ENCODE assay signal across 13 mouse cellular contexts in genomic region chr11:80336351-80336730, GRCm38 (mm10). TPM values are rescaled to one million over a fixed set of nuclear protein-coding genes. Genes with fewer than 3 reads are reported as not detected.
DNase-seq lines count a peak whose midpoint lies in the region; ATAC-seq and TF ChIP-seq lines count a peak whose summit lies in the region.
"Had no signal": no experiment of that assay in that cellular context is flagged by ENCODE, and none has a peak within 500 bp of the region (broad histone marks: within the 10 kb centered on the region; RNA-seq: fewer than 3 reads in every experiment).

No protein-coding gene starts in this region.

- peak overlapping the region; percentile 22; the same call in 1 of the 2 replicates for H3K4me2 ChIP-seq in forebrain, embryonic 11.5 days (ENCODE audit: low read depth, low read length, severe bottlenecking)
- no peak overlapping the region for H3K4me2 ChIP-seq in forebrain, postnatal 0 days (ENCODE audit: low read depth)
- H3K4me2 ChIP-seq in forebrain, embryonic 14.5 days (ENCODE audit: low read length), result no peak overlapping the region
- no peak overlapping the region for H3K4me2 ChIP-seq in midbrain, embryonic 14.5 days (ENCODE audit: low read length)
- H3K4me2 ChIP-seq: heart, embryonic 15.5 days; liver, embryonic 11.5 days had no signal

- no peak overlapping the region for H3K4me3 ChIP-seq in forebrain, embryonic 11.5 days (ENCODE audit: low read depth, low read length)
- no peak overlapping the region for H3K4me3 ChIP-seq in forebrain, postnatal 0 days (ENCODE audit: low read depth, low read length)
- no peak overlapping the region for H3K4me3 ChIP-seq in forebrain, embryonic 14.5 days (ENCODE audit: low read depth, low read length)
- no peak overlapping the region for H3K4me3 ChIP-seq in midbrain, embryonic 14.5 days (replicated peaks; ENCODE audit: low read depth, low read length)
- H3K4me3 ChIP-seq: heart, embryonic 15.5 days had no signal

- H3K36me3 ChIP-seq in forebrain, embryonic 11.5 days (ENCODE audit: control insufficient read depth, insufficient read depth, low read length), result no peaks in the 10 kb centered on the region
- H3K36me3 ChIP-seq in forebrain, postnatal 0 days (ENCODE audit: insufficient read depth), result no peaks in the 10 kb centered on the region
- peaks cover 33% of the 10 kb centered on the region for H3K36me3 ChIP-seq in forebrain, embryonic 14.5 days (ENCODE audit: control insufficient read depth, insufficient read depth, low read length)
- no peaks in the 10 kb centered on the region for H3K36me3 ChIP-seq in midbrain, embryonic 14.5 days (ENCODE audit: control insufficient read depth, insufficient read depth, low read length)
- H3K36me3 ChIP-seq: heart, embryonic 15.5 days had no signal

- H3K27me3 ChIP-seq in forebrain, embryonic 11.5 days (ENCODE audit: control insufficient read depth, insufficient read depth, low read length), result no peaks in the 10 kb centered on the region
- no peaks in the 10 kb centered on the region for H3K27me3 ChIP-seq in forebrain, postnatal 0 days (ENCODE audit: insufficient read depth, low read length)
- no peaks in the 10 kb centered on the region for H3K27me3 ChIP-seq in forebrain, embryonic 14.5 days (replicated peaks; ENCODE audit: control insufficient read depth, insufficient read depth, low read length)
- H3K27me3 ChIP-seq in midbrain, embryonic 14.5 days (ENCODE audit: control insufficient read depth, insufficient read depth, low read length), result no peaks in the 10 kb centered on the region

- WGBS in forebrain, embryonic 11.5 days, result 9% methylated on average over 6 of the region's 6 CpGs
- WGBS in forebrain, postnatal 0 days, result 19% methylated on average over 6 of the region's 6 CpGs
- 7% methylated on average over 6 of the region's 6 CpGs for WGBS in forebrain, embryonic 14.5 days
- 16% methylated on average over 6 of the region's 6 CpGs for whole genome bisulfite sequencing in midbrain, embryonic 14.5 days

- H3K27ac ChIP-seq in forebrain, embryonic 11.5 days (ENCODE audit: low read depth, low read length), result peak overlapping the region; percentile 82
- H3K27ac ChIP-seq in forebrain, postnatal 0 days (ENCODE audit: low read depth, low read length), result no peak overlapping the region
- H3K27ac ChIP-seq in forebrain, embryonic 14.5 days (ENCODE audit: low read depth, low read length), result peak overlapping the region; percentile 75
- H3K27ac ChIP-seq in midbrain, embryonic 14.5 days (replicated peaks; ENCODE audit: low read depth, low read length), result peak overlapping the region; percentile 57
- H3K27ac ChIP-seq: heart, embryonic 15.5 days had no signal

- ATAC-seq in forebrain, embryonic 11.5 days (replicated peaks; ENCODE audit: low FRiP score), result no peak
- no peak for ATAC-seq in forebrain, postnatal 0 days
- no peak for ATAC-seq in forebrain, embryonic 14.5 days
- no peak for ATAC-seq in midbrain, embryonic 14.5 days (ENCODE audit: low FRiP score, low TSS enrichment)

- no peak for TF ChIP-seq CTCF in forebrain, postnatal 0 days (IDR thresholded peaks at IDR 0.05; ENCODE audit: low read depth)

- peak overlapping the region; percentile 0; the same call in 1 of the 2 replicates for H3K9ac ChIP-seq in forebrain, embryonic 11.5 days (ENCODE audit: low read length)
- H3K9ac ChIP-seq in forebrain, postnatal 0 days, result no peak overlapping the region
- H3K9ac ChIP-seq in forebrain, embryonic 14.5 days (ENCODE audit: low read length), result peak overlapping the region; percentile 21; the same call in 1 of the 2 replicates
- no peak overlapping the region for H3K9ac ChIP-seq in midbrain, embryonic 14.5 days (replicated peaks; ENCODE audit: low read length)
- H3K9ac ChIP-seq: heart, embryonic 15.5 days had no signal

- H3K9me3 ChIP-seq in forebrain, embryonic 11.5 days (ENCODE audit: control insufficient read depth, low read length), result no peaks in the 10 kb centered on the region
- H3K9me3 ChIP-seq in forebrain, postnatal 0 days (ENCODE audit: low read length), result no peaks in the 10 kb centered on the region
- no peaks in the 10 kb centered on the region for H3K9me3 ChIP-seq in forebrain, embryonic 14.5 days (replicated peaks; ENCODE audit: control insufficient read depth, low read length)
- no peaks in the 10 kb centered on the region for H3K9me3 ChIP-seq in midbrain, embryonic 14.5 days (ENCODE audit: control insufficient read depth, low read length)
- H3K9me3 ChIP-seq: heart, embryonic 15.5 days had no signal

- H3K4me1 ChIP-seq in forebrain, embryonic 11.5 days (replicated peaks; ENCODE audit: control insufficient read depth, insufficient read depth, low read length), result peaks cover 18% of the 10 kb centered on the region
- no peaks in the 10 kb centered on the region; the same call in 1 of the 2 replicates for H3K4me1 ChIP-seq in forebrain, postnatal 0 days (ENCODE audit: insufficient read depth)
- peaks cover 19% of the 10 kb centered on the region for H3K4me1 ChIP-seq in forebrain, embryonic 14.5 days (ENCODE audit: control insufficient read depth, insufficient read depth, low read length)
- peaks cover 17% of the 10 kb centered on the region for H3K4me1 ChIP-seq in midbrain, embryonic 14.5 days (ENCODE audit: control insufficient read depth, insufficient read depth, low read length)

- no peak for DNase-seq in forebrain, embryonic 11.5 days (ENCODE audit: low spot score)
- no peak for DNase-seq in forebrain, postnatal 0 days
- peak; percentile 56 for DNase-seq in Muller cell, postnatal 12 days (ENCODE audit: inconsistent ontology term)
- no peak for DNase-seq in forebrain, embryonic 14.5 days (ENCODE audit: low spot score)
- DNase-seq in midbrain, embryonic 14.5 days, result peak; percentile 35
- no peak for DNase-seq in left cerebral cortex, adult 11 months (ENCODE audit: low spot score)
- DNase-seq in left cerebral cortex, adult 9 months (ENCODE audit: low spot score in 2 of 2), result no peak
- DNase-seq in urinary bladder, adult 2 months (ENCODE audit: low spot score), result no peak
- DNase-seq: cerebellum, postnatal 36 days; kidney, adult 9 months; lung, postnatal 36 days had no signal

RNA-seq across cellular contexts. Expression of gene Rhbdl3, which starts 35.6 kb away (rescaled TPM):
- 9.0 and 10.8 TPM in 2 replicates for polyA plus RNA-seq in forebrain, embryonic 11.5 days (2014; fragmentation: Nextera tagmentation; extraction: Ambion mirVana)
- 3.8 and 6.7 TPM in 2 replicates for total RNA-seq in forebrain, postnatal 0 days (2014; rRNA removed)
- 2.5 and 2.8 TPM in 2 replicates for polyA plus RNA-seq in forebrain, postnatal 0 days (2015; fragmentation: Nextera tagmentation; extraction: Ambion mirVana)
- polyA plus RNA-seq in forebrain, embryonic 14.5 days (2014; fragmentation: Nextera tagmentation; extraction: Ambion mirVana), result 10.9 and 11.8 TPM in 2 replicates
- polyA plus RNA-seq in midbrain, embryonic 14.5 days (2014; fragmentation: Nextera tagmentation; extraction: Ambion mirVana), result 7.3 and 12.2 TPM in 2 replicates
- polyA plus RNA-seq in urinary bladder, adult 2 months (2012; rRNA removed), result 2.3 and 3.0 TPM in 2 replicates

RNA-seq across cellular contexts. Expression of gene 5730455P16Rik, which starts 41.5 kb away (rescaled TPM):
- 26.9 and 27.1 TPM in 2 replicates for polyA plus RNA-seq in forebrain, embryonic 11.5 days (2014; fragmentation: Nextera tagmentation; extraction: Ambion mirVana)
- total RNA-seq in forebrain, postnatal 0 days (2014; rRNA removed), result 41.8 and 43.2 TPM in 2 replicates
- 30.8 and 47.6 TPM in 2 replicates for polyA plus RNA-seq in forebrain, postnatal 0 days (2015; fragmentation: Nextera tagmentation; extraction: Ambion mirVana)
- polyA plus RNA-seq in forebrain, embryonic 14.5 days (2014; fragmentation: Nextera tagmentation; extraction: Ambion mirVana), result 28.9 and 29.5 TPM in 2 replicates
- 26.3 and 40.1 TPM in 2 replicates for polyA plus RNA-seq in midbrain, embryonic 14.5 days (2014; fragmentation: Nextera tagmentation; extraction: Ambion mirVana)
- polyA plus RNA-seq in urinary bladder, adult 2 months (2012; rRNA removed), result 8.4 and 9.6 TPM in 2 replicates

RNA-seq across cellular contexts. Expression of gene Zfp207, which starts 46.7 kb away (rescaled TPM):
- polyA plus RNA-seq in forebrain, embryonic 11.5 days (2014; fragmentation: Nextera tagmentation; extraction: Ambion mirVana), result 335 and 363 TPM in 2 replicates
- 250 and 264 TPM in 2 replicates for total RNA-seq in forebrain, postnatal 0 days (2014; rRNA removed)
- polyA plus RNA-seq in forebrain, postnatal 0 days (2015; fragmentation: Nextera tagmentation; extraction: Ambion mirVana), result 163 and 171 TPM in 2 replicates
- 302 and 305 TPM in 2 replicates for polyA plus RNA-seq in forebrain, embryonic 14.5 days (2014; fragmentation: Nextera tagmentation; extraction: Ambion mirVana)
- polyA plus RNA-seq in midbrain, embryonic 14.5 days (2014; fragmentation: Nextera tagmentation; extraction: Ambion mirVana), result 222 and 237 TPM in 2 replicates
- 116 and 122 TPM in 2 replicates for polyA plus RNA-seq in urinary bladder, adult 2 months (2012; rRNA removed)

Comparison
In these comparisons a context has a peak if more than half of its experiments do, and no peak if none do; other contexts are left out.
1. H3K9ac ChIP-seq: peak in forebrain, embryonic 11.5 days (single experiment) and forebrain, embryonic 14.5 days (single experiment); none in forebrain, postnatal 0 days (single experiment) and midbrain, embryonic 14.5 days (single experiment).
2. DNase-seq: peak in Muller cell, postnatal 12 days (single experiment) and midbrain, embryonic 14.5 days (single experiment); none in forebrain, embryonic 11.5 days (single experiment), forebrain, postnatal 0 days (single experiment), forebrain, embryonic 14.5 days (single experiment), left cerebral cortex, adult 11 months (single experiment), left cerebral cortex, adult 9 months (0 of 2) and urinary bladder, adult 2 months (single experiment).